Mouse (Mus musculus) MEL (cell line): ENCODE measurements at regions not wholly inside any gene's neighbourhood (a gene's known extent, or its start where the extent isn't known, plus 50 kb on each side); places are given as distances from the start of the nearest gene placed in this dataset.

Experiments
- CHD2 ChIP-seq: IDR thresholded peaks from 2 replicates; pipeline ENCODE4 v1.6.1; 2011; ENCODE audit warnings: low read length, improper control_type of control experiment
- EP300 ChIP-seq, 2 experiments: IDR thresholded peaks; 2 replicates each; pipeline ENCODE4 v1.6.1; 2011; ENCODE audit warnings: improper control_type of control experiment in 2 of 2, low read length in 2 of 2, low read depth in 1 of 2, mild to moderate bottlenecking in 1 of 2

DNA sequence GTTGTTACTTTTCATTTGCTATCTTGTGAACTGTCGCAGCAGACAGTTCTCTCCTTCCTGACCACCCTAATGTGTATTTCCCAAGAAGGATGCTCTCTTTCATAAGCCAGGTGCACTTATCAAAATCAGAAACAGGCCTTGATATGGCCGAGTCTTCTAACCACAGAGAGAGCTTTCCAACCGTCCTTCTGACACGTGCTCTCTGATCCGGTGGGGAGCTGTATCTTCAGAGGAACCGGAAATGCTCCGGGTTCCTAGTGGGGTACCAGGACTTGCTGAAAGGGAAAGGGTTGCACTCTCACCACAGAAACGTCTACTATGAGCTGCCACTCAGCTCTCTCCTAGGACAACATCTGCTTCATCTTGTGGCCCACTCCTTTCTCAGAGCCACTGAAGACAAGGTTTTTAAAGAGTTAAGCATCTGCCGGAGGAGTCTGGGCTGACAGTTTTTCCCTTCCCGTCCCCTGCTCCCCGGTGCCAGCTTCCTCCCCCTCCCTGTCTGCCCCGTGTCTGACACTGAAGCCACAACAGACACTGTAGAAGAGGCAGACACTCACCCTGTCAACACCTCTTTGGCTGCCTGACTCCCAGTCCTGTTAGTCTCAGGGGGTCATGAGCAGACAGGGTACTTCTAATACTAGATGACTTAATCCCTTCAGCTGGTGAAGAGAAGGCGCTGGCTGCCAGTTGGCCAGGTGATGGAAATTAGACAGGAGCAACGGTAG, 327.0 kb upstream of the Runx1 start:
- 0 out of 2 replicates have a peak, but pooled peaks have one; percentile 3 for TF ChIP-seq CHD2
- TF ChIP-seq EP300 (IDR thresholded peaks at IDR 0.05; ENCODE audit: low read depth in 1 of 2, low read length in 2 of 2) = peak; percentile 99 to 100
